Mouse (Mus musculus): ENCODE results near the gene Agap2. TPM values are rescaled to one million over a fixed set of nuclear protein-coding genes. Genes with fewer than 3 reads are reported as not detected.

The Agap2 gene
- polyA plus RNA-seq, 1 experiment from 2014 or later, result not detected

DNA sequence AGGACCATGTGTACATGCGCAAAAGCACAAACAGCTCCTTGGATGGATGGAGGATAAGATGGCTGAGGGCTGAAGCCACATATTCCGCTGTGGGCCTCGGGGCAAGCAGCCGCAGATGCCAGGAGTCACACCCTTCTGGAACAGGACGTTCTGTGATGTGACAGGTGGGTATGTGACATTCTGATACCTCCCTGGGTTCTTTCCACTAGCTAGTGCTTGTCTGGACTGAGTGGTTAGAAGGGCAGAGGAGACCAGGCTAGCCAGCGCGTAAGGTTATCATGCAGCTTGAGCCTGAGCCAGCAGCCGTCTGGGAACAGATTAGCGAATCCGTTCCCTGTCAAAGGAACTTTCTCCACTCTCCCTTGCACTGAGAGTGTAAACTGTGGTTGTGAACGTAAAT lies 65.9 kb downstream of the Agap2 start:
- H3K27ac ChIP-seq, result no peak overlapping the region
- H3K9ac ChIP-seq, result no peak overlapping the region
- H3K4me1 ChIP-seq (replicated peaks), result no peaks in the 10 kb centered on the region
- no peak overlapping the region for H3K4me2 ChIP-seq
- no peaks in the 10 kb centered on the region for H3K36me3 ChIP-seq
- H3K27me3 ChIP-seq, result no peaks in the 10 kb centered on the region
- 66% methylated on average over 11 of the region's 11 CpGs for WGBS
- no peaks in the 10 kb centered on the region for H3K9me3 ChIP-seq (replicated peaks)
- no peak overlapping the region for H3K4me3 ChIP-seq
- no peak for ATAC-seq (replicated peaks; ENCODE audit: insufficient number of reproducible peaks, insufficient read depth, low FRiP score, low read depth)

DNA sequence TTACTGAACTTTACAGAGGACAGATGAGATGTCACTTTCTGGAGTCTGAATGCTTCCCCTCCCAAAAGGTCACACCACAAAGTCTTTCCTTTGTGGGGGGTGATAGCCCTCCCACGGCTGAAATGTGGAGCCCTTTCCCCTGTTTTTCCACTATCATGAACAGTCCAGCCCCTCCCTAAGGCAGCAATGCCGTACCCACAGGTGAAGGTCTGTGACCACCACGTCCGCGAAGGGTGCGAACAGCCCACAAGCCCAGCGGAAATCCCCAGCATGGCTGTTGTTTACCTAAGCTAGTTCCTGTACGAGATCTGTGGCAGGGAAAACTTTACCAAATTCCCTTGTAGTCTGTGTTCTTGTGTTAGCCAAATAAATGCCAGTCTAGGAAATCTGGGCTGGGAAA lies 66.4 kb downstream of the Agap2 start:
- Histone ChIP-seq H3K27me3 (no peaks in the 10 kb centered on the region), H3K4me2 (no peak overlapping the region), H3K9me3 (replicated peaks) (no peaks in the 10 kb centered on the region), H3K4me1 (replicated peaks) (no peaks in the 10 kb centered on the region), H3K36me3 (no peaks in the 10 kb centered on the region), H3K4me3 (no peak overlapping the region), H3K27ac (no peak overlapping the region), H3K9ac (no peak overlapping the region)
- 58% methylated on average over 8 of the region's 8 CpGs for WGBS
- ATAC-seq (replicated peaks; ENCODE audit: insufficient number of reproducible peaks, insufficient read depth, low FRiP score, low read depth), result no peak

Other genes with a start within 250 kb of the Agap2 start
- 9.1 and 9.8 TPM in 2 replicates for gene Atp23, start 173.9 kb upstream of the Agap2 start, polyA plus RNA-seq (2015; fragmentation: Nextera tagmentation; extraction: Ambion mirVana)
- gene Ctdsp2, start 96.6 kb upstream of the Agap2 start, polyA plus RNA-seq (2015; fragmentation: Nextera tagmentation; extraction: Ambion mirVana), result 35.0 and 47.8 TPM in 2 replicates
- gene Avil, start 74.6 kb upstream of the Agap2 start, polyA plus RNA-seq (2015; fragmentation: Nextera tagmentation; extraction: Ambion mirVana), result 0.23 and 0.55 TPM in 2 replicates
- 81.9 and 86.0 TPM in 2 replicates for gene Tsfm, start 44.4 kb upstream of the Agap2 start, polyA plus RNA-seq (2015; fragmentation: Nextera tagmentation; extraction: Ambion mirVana)
- 27.7 and 32.0 TPM in 2 replicates for gene Mettl1, start 33.9 kb upstream of the Agap2 start, polyA plus RNA-seq (2015; fragmentation: Nextera tagmentation; extraction: Ambion mirVana)
- gene Eef1akmt3, start 33.8 kb upstream of the Agap2 start, polyA plus RNA-seq (2015; fragmentation: Nextera tagmentation; extraction: Ambion mirVana), result 0.30 and 0.42 TPM in 2 replicates
- 0.08 and 0.13 TPM in 2 replicates for gene Cyp27b1, start 27.0 kb upstream of the Agap2 start, polyA plus RNA-seq (2015; fragmentation: Nextera tagmentation; extraction: Ambion mirVana)
- gene March9, start 15.1 kb upstream of the Agap2 start, polyA plus RNA-seq (2015; fragmentation: Nextera tagmentation; extraction: Ambion mirVana), result 0.13 and 0.25 TPM in 2 replicates
- gene Cdk4, start 11.8 kb upstream of the Agap2 start, polyA plus RNA-seq (2015; fragmentation: Nextera tagmentation; extraction: Ambion mirVana), result 718 and 864 TPM in 2 replicates
- gene Tspan31, start 5.0 kb upstream of the Agap2 start, polyA plus RNA-seq (2015; fragmentation: Nextera tagmentation; extraction: Ambion mirVana), result 100 and 119 TPM in 2 replicates
- gene Os9, start 45.8 kb downstream of the Agap2 start, polyA plus RNA-seq (2015; fragmentation: Nextera tagmentation; extraction: Ambion mirVana), result 48.5 and 61.8 TPM in 2 replicates
- gene B4galnt1, start 89.9 kb downstream of the Agap2 start, polyA plus RNA-seq (2015; fragmentation: Nextera tagmentation; extraction: Ambion mirVana), result 1.5 and 5.7 TPM in 2 replicates
- 15.6 and 16.7 TPM in 2 replicates for gene Slc26a10, start 105.4 kb downstream of the Agap2 start, polyA plus RNA-seq (2015; fragmentation: Nextera tagmentation; extraction: Ambion mirVana)
- 24.7 and 32.5 TPM in 2 replicates for gene Arhgef25, start 114.8 kb downstream of the Agap2 start, polyA plus RNA-seq (2015; fragmentation: Nextera tagmentation; extraction: Ambion mirVana)
- gene Dtx3, start 120.4 kb downstream of the Agap2 start, polyA plus RNA-seq (2015; fragmentation: Nextera tagmentation; extraction: Ambion mirVana), result 63.5 and 86.0 TPM in 2 replicates
- 23.2 and 27.0 TPM in 2 replicates for gene Pip4k2c, start 136.3 kb downstream of the Agap2 start, polyA plus RNA-seq (2015; fragmentation: Nextera tagmentation; extraction: Ambion mirVana)
- gene Kif5a, start 188.1 kb downstream of the Agap2 start, polyA plus RNA-seq (2015; fragmentation: Nextera tagmentation; extraction: Ambion mirVana), result 0.35 and 2.3 TPM in 2 replicates
- 127 and 152 TPM in 2 replicates for gene Dctn2, start 191.1 kb downstream of the Agap2 start, polyA plus RNA-seq (2015; fragmentation: Nextera tagmentation; extraction: Ambion mirVana)
- gene Mbd6, start 213.7 kb downstream of the Agap2 start, polyA plus RNA-seq (2015; fragmentation: Nextera tagmentation; extraction: Ambion mirVana), result 10.6 and 15.7 TPM in 2 replicates
- gene Mars, start 236.5 kb downstream of the Agap2 start, polyA plus RNA-seq (2015; fragmentation: Nextera tagmentation; extraction: Ambion mirVana), result 75.4 and 78.4 TPM in 2 replicates
- 2.0 and 11.0 TPM in 2 replicates for gene Arhgap9, start 246.7 kb downstream of the Agap2 start, polyA plus RNA-seq (2015; fragmentation: Nextera tagmentation; extraction: Ambion mirVana)

Data from heart, embryonic 15.5 days (tissue).